Mouse (Mus musculus): ENCODE data around the gene Tmem52. TPM values are rescaled to one million over a fixed set of nuclear protein-coding genes. Genes with fewer than 3 reads are reported as not detected.

Gene Tmem52
- total and polyA plus RNA-seq, 3 experiments: not detected

DNA sequence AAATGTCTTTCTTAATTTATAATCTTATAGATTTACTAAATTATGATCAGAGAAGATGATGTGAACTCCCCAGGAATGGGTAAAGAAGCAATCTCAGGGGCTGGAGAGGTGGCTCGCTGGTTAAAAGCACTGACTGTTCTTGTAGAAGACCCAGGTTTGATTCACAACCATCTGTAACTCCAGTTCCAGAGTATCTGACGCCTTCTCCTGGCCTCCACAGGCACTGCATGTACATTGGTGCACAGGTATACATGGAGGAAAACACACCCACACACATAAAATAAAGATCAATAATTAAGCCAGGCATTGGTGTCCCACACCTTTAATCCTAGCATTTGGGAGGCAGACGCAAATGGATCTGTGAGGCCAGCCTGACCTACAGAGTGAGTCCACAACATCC is 26.1 kb upstream of the Tmem52 start:
- Histone ChIP-seq H3K9me3 (replicated peaks; ENCODE audit: insufficient read depth, low read length) (no peaks in the 10 kb centered on the region), H3K4me1 (ENCODE audit: control insufficient read depth in 1 of 2, insufficient read depth in 2 of 2, low read length in 2 of 2) (no peaks in the 10 kb centered on the region), H3K36me3 (ENCODE audit: control insufficient read depth in 1 of 2, insufficient read depth in 2 of 2, low read length in 2 of 2) (no peaks in the 10 kb centered on the region), H3K4me3 (ENCODE audit: control insufficient read depth in 1 of 2, insufficient read depth in 1 of 2, low read depth in 2 of 2, low read length in 2 of 2) (no peak overlapping the region), H3K79me2 (ENCODE audit: control insufficient read depth, insufficient read depth, low read length, poor library complexity) (no peaks in the 10 kb centered on the region), H3K27me3 (ENCODE audit: control insufficient read depth in 1 of 2, insufficient read depth in 2 of 2, low read length in 2 of 2) (no peaks in the 10 kb centered on the region; a peak in 1 of 4 replicates), H3K27ac (ENCODE audit: control insufficient read depth, low read depth, low read length) (no peak overlapping the region), H3K9ac (ENCODE audit: control insufficient read depth, low read depth, low read length, poor library complexity, severe bottlenecking) (no peak overlapping the region)
- TF ChIP-seq ZNF384 (IDR thresholded peaks at IDR 0.05; ENCODE audit: low read depth, low read length): no peak
- TF ChIP-seq CTCF (IDR thresholded peaks at IDR 0.05 in 2 of 3, conservative IDR thresholded peaks at IDR 0.05 in 1 of 3; ENCODE audit: control insufficient read depth in 1 of 3, insufficient read depth in 1 of 3, low read depth in 2 of 3, low read length in 3 of 3, poor library complexity in 1 of 3, severe bottlenecking in 1 of 3): peak in 1 of 3 experiments; percentile 3; a peak in 1 of 6 replicates
- DNase-seq (ENCODE audit: low read depth, low spot score): no peak

GRCm38 (mm10) chr4:155451597-155451996 is 17.3 kb upstream of the Tmem52 start:
- H3K9ac ChIP-seq (ENCODE audit: control insufficient read depth, low read depth, low read length, poor library complexity, severe bottlenecking): no peak overlapping the region
- H3K79me2 ChIP-seq (ENCODE audit: control insufficient read depth, insufficient read depth, low read length, poor library complexity): no peaks in the 10 kb centered on the region
- H3K4me3 ChIP-seq (ENCODE audit: control insufficient read depth in 1 of 2, insufficient read depth in 1 of 2, low read depth in 2 of 2, low read length in 2 of 2): no peak overlapping the region
- no peaks in the 10 kb centered on the region; a peak in 1 of 4 replicates for H3K27me3 ChIP-seq (ENCODE audit: control insufficient read depth in 1 of 2, insufficient read depth in 2 of 2, low read length in 2 of 2)
- no peaks in the 10 kb centered on the region for H3K4me1 ChIP-seq (ENCODE audit: control insufficient read depth in 1 of 2, insufficient read depth in 2 of 2, low read length in 2 of 2)
- H3K9me3 ChIP-seq (replicated peaks; ENCODE audit: insufficient read depth, low read length): no peaks in the 10 kb centered on the region
- no peaks in the 10 kb centered on the region for H3K36me3 ChIP-seq (ENCODE audit: control insufficient read depth in 1 of 2, insufficient read depth in 2 of 2, low read length in 2 of 2)
- no peak overlapping the region for H3K27ac ChIP-seq (ENCODE audit: control insufficient read depth, low read depth, low read length)
- no peak for DNase-seq (ENCODE audit: low read depth, low spot score)
- TF ChIP-seq MEF2A (IDR thresholded peaks at IDR 0.05; ENCODE audit: extremely low read depth, insufficient replicate concordance, low read depth, low read length, poor library complexity, severe bottlenecking): no peak
- TF ChIP-seq GATA1 (IDR thresholded peaks at IDR 0.05; ENCODE audit: low read depth, low read length): no peak
- no peak for TF ChIP-seq MAX (IDR thresholded peaks at IDR 0.05; ENCODE audit: low read length)
- TF ChIP-seq POLR2A (IDR thresholded peaks at IDR 0.05; ENCODE audit: control insufficient read depth in 1 of 2, insufficient read depth in 1 of 2, low read depth in 1 of 2, low read length in 2 of 2, poor library complexity in 1 of 2): no peak
- no peak for TF ChIP-seq SIN3A (IDR thresholded peaks at IDR 0.05; ENCODE audit: low read length)
- no peak for TF ChIP-seq HCFC1 (IDR thresholded peaks at IDR 0.05; ENCODE audit: low read depth, low read length)
- TF ChIP-seq KAT2A (conservative IDR thresholded peaks at IDR 0.05; ENCODE audit: low read depth, low read length): no peak
- TF ChIP-seq USF2 (IDR thresholded peaks at IDR 0.05; ENCODE audit: borderline replicate concordance in 1 of 2, insufficient read depth in 1 of 2, low read depth in 1 of 2, low read length in 2 of 2): no peak
- no peak for TF ChIP-seq MYB (IDR thresholded peaks at IDR 0.05; ENCODE audit: low read depth, low read length)

GRCm38 (mm10) chr4:155458575-155458974 is 10.3 kb upstream of the Tmem52 start:
- H3K4me1 ChIP-seq (ENCODE audit: control insufficient read depth in 1 of 2, insufficient read depth in 2 of 2, low read length in 2 of 2): no peaks in the 10 kb centered on the region
- no peaks in the 10 kb centered on the region for H3K9me3 ChIP-seq (replicated peaks; ENCODE audit: insufficient read depth, low read length)
- H3K27ac ChIP-seq (ENCODE audit: control insufficient read depth, low read depth, low read length): no peak overlapping the region
- H3K9ac ChIP-seq (ENCODE audit: control insufficient read depth, low read depth, low read length, poor library complexity, severe bottlenecking): no peak overlapping the region
- no peaks in the 10 kb centered on the region for H3K79me2 ChIP-seq (ENCODE audit: control insufficient read depth, insufficient read depth, low read length, poor library complexity)
- no peak for TF ChIP-seq CHD2 (IDR thresholded peaks at IDR 0.05; ENCODE audit: low read length)
- TF ChIP-seq MAX (IDR thresholded peaks at IDR 0.05; ENCODE audit: low read length): no peak
- TF ChIP-seq ZMIZ1 (IDR thresholded peaks at IDR 0.05; ENCODE audit: low read depth, low read length): no peak
- TF ChIP-seq TBP (IDR thresholded peaks at IDR 0.05; ENCODE audit: low read depth, low read length): no peak
- TF ChIP-seq RCOR1 (IDR thresholded peaks at IDR 0.05; ENCODE audit: low read depth, low read length): no peak
- TF ChIP-seq NRF1 (IDR thresholded peaks at IDR 0.05; ENCODE audit: insufficient read depth, low read depth, low read length, poor library complexity, severe bottlenecking): no peak
- H3K4me3 ChIP-seq (ENCODE audit: control insufficient read depth in 1 of 2, insufficient read depth in 1 of 2, low read depth in 2 of 2, low read length in 2 of 2): no peak overlapping the region
- no peaks in the 10 kb centered on the region for H3K36me3 ChIP-seq (ENCODE audit: control insufficient read depth in 1 of 2, insufficient read depth in 2 of 2, low read length in 2 of 2)
- H3K27me3 ChIP-seq (ENCODE audit: control insufficient read depth in 1 of 2, insufficient read depth in 2 of 2, low read length in 2 of 2): peaks cover 0 to 2% of the 10 kb centered on the region in 2 experiments; a peak in 2 of 4 replicates
- DNase-seq (ENCODE audit: low read depth, low spot score): no peak

Measured in MEL (cell line).